Mouse (Mus musculus) lung, postnatal 36 days (tissue): ENCODE measurements around the gene Tent5b.

Experiments used
- DNase-seq: peaks from one replicate; pipeline ENCODE4 v3.0.0; 2022; ENCODE audit warnings: mixed read lengths

Tent5b gene

DNA sequence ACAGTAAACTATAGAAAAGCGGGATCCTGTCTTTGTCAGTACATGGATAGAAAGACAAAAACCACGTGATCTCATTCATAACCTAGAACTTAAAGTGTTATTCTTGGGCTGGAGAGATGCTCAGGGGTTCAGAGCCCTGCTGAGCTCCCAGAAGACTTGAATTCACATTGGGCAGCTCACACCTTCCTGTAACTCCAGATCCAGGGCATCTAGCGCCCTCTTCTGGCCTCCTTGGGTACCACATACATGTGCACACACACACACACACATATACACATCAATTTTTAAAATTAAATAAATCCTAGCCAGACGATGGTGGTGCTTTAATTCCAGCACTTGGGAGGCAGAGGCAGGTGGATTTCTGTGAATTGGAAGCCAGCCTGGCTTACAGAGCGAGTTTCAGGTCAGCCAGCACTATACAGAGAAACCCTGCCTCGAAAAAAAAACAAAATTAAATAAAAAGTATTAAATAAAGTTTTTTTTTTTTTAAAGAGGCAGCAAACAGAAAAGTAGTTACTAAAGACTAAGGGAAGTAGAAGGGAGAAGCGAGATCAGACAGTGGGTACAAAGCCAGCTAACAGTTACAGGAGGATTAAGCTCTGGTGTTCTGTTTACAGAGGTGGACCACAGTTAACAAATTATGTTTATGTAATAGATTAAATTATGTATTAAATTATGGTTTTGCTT lies 8.7 kb upstream of the Tent5b start:
- DNase-seq = no peak

GRCm38 (mm10) chr4:133473833-133474232 lies 6.1 kb upstream of the Tent5b start:
- no peak for DNase-seq

- DNase-seq = no peak
Measured at GRCm38 (mm10) chr4:133480185-133480537, 229 bp downstream of the Tent5b start.

DNA sequence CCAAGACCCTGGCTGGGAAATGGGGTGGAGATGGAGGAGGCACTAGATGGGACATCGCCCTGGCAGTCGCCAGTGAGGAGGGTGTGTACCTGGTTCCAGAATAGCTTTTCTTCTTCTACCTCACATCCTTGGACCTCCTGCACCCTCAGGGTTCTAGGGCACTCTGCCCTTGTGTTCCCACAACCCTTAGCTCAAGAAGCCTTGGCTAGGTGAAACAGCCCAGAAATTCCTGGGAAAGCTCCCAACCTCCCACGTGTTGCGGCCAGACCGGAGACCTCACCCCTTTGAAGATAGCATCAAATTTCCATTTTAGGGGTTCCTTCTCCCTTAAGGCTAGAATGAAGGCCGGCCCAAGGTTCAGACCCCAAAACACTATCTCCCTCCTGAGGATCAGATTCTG lies 822 bp downstream of the Tent5b start:
- DNase-seq = no peak

DNA sequence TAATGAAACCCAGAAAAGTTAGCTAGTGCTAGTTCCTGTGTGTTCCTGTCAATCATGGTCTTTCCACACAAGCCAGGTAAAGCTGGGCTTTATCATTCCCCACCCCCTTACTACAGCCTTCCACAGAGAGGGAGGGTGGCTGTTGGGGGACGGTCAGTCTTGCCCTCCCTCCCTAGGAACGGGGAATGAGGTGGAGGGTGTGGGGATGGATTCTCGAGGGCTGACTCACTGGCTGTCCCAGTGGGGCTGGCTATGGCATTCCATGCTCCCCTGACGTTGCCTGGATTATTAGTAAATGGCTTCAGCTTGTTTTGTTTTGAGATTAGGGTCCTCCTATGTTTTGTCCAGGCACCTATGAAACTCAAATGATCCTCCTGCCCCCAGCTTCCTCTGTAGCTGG lies 1.6 kb downstream of the Tent5b start:
- peak; percentile 53 for DNase-seq

DNA sequence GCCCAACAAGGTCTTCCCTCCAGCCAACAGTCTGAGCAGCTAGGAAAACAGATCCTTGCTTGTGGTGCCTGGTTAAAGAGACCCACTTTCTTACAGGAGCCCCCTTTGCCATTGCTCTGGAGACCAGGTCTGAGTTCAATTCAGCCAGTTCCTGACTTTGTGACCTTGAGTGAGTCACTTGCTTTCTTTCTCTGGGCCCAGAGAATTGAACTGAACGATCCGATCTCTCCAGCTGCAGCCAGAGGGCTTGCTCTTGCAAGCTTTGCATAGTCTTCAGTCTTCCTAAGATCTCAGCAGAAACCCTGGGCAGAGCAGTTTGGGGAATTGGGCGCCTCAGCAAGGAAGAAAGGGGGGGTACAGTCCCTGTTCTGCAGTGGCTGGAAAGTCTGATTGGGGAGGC lies 2.5 kb downstream of the Tent5b start:
- no peak for DNase-seq

DNA sequence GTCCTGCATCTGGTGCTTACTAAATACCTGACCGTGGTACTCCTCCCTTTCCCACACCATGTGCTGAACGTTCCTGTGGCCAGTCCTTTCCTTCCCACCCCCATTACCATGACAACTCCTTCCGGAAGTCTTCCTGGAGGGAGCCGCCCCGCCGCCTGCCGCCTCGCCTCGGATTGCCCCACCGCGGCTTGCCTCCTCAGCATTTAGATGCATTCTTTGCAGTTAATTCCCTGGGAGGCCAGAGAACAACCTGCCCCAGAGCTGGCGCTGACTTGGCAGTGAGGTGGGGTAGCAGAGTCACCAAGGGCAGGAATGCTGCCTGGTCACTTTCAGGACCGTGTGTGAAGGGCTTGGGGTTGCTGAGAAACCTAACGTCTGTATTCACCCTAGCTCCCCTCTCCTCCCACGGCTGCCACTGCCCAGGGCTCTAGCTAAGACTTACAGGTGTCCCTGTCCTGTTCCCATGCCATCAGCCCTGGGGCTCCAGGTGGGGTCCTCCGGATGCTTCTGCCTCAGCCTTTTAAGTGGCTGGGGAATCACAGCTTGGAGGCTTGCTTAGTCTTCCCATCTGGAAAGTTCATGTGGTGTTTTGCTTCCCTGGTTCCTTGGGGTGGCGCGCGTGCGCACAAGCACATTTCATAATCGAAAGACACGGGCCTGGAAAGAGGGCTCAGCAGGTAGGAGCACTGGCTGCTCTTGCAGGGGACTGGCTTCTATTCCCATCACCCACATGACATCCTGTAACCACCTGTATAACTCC lies 4.5 kb downstream of the Tent5b start:
- peak; percentile 77 for DNase-seq

GRCm38 (mm10) chr4:133485691-133486425 lies 5.9 kb downstream of the Tent5b start:
- DNase-seq = no peak

DNA sequence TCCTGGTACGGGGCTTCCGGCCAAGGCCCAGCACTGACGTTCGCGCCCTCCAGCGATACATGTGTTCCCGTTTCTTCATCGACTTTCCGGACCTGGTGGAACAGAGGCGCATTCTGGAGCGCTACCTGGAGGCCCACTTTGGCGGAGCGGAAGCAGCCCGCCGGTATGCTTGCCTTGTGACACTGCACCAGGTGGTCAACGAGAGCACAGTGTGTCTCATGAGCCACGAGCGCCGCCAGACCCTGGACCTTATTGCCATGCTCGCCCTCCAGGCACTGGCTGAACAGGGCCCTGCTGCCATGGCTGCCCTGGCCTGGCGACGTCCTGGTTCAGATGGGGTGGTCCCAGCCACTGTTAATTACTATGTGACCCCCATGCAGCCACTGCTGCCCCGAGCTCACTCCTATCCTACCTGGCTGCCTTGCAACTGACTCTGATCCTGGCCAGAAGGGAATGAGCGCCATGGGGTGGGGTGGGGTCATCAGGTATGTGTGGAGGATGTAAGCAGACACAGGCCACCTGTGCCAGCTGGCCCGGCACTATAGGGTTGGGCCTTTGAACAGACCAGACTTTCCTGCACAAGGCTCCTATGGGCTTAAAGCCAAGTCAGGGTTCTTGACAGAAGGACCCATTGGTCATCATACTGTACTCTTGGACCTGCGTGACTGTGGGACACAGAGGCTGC lies 6.9 kb downstream of the Tent5b start:
- no peak for DNase-seq

- DNase-seq = peak; percentile 69
Measured at GRCm38 (mm10) chr4:133488619-133489392, 8.9 kb downstream of the Tent5b start.

GRCm38 (mm10) chr4:133489489-133490245 lies 9.7 kb downstream of the Tent5b start:
- no peak for DNase-seq

DNA sequence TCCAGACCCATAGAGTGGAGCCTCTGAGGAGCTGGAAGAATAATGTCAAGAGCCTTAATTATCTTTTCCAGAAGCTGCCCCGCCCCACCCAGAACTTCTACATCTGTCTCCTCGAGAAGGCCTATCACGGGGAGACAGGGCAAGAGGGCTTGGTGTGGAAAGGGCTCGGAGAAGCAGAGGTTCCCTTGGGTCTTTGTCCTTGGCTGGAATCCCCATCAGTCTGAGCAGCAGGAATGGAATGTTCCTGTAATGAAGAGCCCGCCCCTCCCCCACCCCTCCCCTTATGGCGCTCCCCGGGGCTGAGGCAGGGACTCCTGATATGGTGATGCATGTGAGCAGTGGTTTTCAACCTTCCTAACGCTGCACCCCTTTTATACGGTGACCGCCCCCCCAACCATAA lies 11.9 kb downstream of the Tent5b start:
- DNase-seq = peak; percentile 60

DNA sequence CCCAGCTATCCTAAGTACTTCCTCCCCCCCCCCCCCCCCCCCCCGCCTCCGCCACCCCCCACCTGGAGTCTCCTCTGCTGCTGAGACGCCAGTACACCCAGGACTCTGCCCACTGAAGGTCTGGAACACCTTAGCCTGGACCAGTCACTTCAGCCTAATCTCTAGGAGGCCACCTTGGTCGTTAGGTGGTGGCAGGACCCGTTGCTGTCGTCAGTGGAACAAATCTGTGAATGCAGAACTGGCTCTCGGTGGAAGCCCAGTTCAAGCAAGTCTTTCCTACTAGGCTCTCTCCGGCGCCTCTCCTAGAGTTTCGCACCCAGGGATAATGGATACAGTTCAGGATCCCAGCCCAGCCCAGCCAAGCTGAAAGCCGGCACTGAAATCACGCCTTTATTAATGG lies 14.0 kb downstream of the Tent5b start:
- peak; percentile 47 for DNase-seq

- peak; percentile 96 for DNase-seq
Measured at GRCm38 (mm10) chr4:133494432-133494831, 14.5 kb downstream of the Tent5b start.

DNA sequence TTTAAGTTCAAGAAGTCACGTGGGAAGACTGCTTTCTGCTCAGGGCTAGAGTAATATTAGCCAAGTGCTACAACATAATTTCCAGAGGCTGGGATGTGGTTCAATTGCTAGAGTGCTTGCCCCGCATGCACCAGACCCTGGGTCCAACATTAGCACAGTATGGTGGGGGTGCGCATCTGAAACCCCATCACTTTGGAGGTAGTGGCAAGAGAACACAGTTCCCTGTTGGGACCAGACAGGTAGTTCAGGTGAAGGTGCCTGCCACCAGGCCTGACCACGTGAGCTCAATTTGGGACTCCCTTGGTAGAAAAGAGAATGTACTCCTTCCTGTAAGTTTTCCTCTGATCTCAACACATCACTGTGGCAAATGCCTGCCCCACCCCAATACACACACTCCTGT lies 14.9 kb downstream of the Tent5b start:
- no peak for DNase-seq

DNA sequence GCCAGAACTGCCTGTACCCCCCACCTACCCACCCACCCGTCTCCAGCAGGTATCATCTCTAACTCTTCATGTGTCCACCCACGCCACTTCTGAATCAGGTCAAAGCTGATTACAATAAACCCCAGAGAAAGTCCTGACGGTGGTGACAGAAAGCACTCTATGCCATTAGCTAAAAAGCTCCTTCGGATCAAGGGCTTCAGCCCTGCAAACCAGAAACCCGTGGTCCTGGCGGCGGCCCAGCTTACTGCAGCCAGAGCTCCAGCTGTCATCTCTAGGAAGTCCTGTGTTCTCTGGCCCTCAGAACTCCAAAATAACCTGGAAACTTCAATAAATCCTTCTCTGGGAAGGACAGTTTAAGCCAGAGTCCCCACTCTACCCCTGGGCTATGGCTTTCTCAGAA lies 15.8 kb downstream of the Tent5b start:
- DNase-seq = no peak

- no peak for DNase-seq
Measured at GRCm38 (mm10) chr4:133496738-133497445, 17.0 kb downstream of the Tent5b start.

GRCm38 (mm10) chr4:133497461-133498159 lies 17.7 kb downstream of the Tent5b start:
- DNase-seq = no peak

- DNase-seq = peak; percentile 80
Measured at GRCm38 (mm10) chr4:133498160-133498724, 18.3 kb downstream of the Tent5b start, which contains the start of gene Trnp1. Gene Trnp1, minus strand, starts transcription at chr4:133498550.

DNA sequence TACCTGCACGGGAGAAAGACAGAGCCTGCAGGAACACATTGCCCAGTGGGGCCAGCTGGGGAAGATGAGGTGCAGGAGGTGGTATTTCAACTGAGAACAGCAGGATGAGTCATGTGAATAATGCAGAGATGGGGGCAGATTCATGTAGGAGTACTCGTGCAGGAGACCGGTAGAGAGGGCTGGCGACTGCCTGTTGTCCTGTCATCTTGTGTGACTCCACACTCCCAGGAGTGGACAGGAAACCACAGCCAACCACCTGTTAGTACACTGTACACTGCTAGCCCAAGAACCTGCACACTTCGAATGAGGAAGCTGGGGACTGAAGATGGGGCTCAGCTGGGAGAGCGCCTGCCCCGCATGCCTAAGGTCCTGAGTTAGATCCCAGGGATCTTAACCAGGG lies 21.6 kb downstream of the Tent5b start:
- no peak for DNase-seq
